Mouse (Mus musculus) limb, embryonic 12.5 days (tissue): ENCODE measurements at regions not wholly inside any gene's neighbourhood (a gene's known extent, or its start where the extent isn't known, plus 50 kb on each side); places are given as distances from the start of the nearest gene placed in this dataset.

Source experiments
- ATAC-seq: fragments of 200-750 bp; cut with Nextera tagmentation; 2 replicates; pipeline ENCODE4 v1.8.0; 2017; ENCODE audit warnings: low read depth, moderate TSS enrichment; ENCODE audit not compliant: insufficient number of reproducible peaks, insufficient read depth, low FRiP score, low TSS enrichment
- H3K27ac ChIP-seq: fragments of 300-500 bp; sonication (generic); 2 replicates; pipeline ENCODE4 v1.5.1; 2016; ENCODE audit warnings: mild to moderate bottlenecking, moderate library complexity
- H3K27me3 ChIP-seq: fragments of 300-500 bp; sonication (generic); 2 replicates; pipeline ENCODE4 v1.6.1; 2016; ENCODE audit warnings: mild to moderate bottlenecking, moderate library complexity
- H3K36me3 ChIP-seq: fragments of 300-500 bp; sonication (generic); 2 replicates; pipeline ENCODE4 v1.6.1; 2016; ENCODE audit warnings: mild to moderate bottlenecking, moderate library complexity
- H3K4me1 ChIP-seq: fragments of 300-500 bp; sonication (generic); replicated peaks from 2 replicates; pipeline ENCODE4 v1.6.1; 2016
- H3K4me2 ChIP-seq: fragments of 300-500 bp; sonication (generic); 2 replicates; pipeline ENCODE4 v1.6.1; 2016; ENCODE audit warnings: mild to moderate bottlenecking, moderate library complexity
- H3K4me3 ChIP-seq: fragments of 300-500 bp; sonication (generic); replicated peaks from 2 replicates; pipeline ENCODE4 v1.5.1; 2016; ENCODE audit warnings: mild to moderate bottlenecking
- H3K9ac ChIP-seq: fragments of 300-500 bp; sonication (generic); replicated peaks from 2 replicates; pipeline ENCODE4 v1.6.1; 2016; ENCODE audit warnings: mild to moderate bottlenecking, moderate library complexity
- H3K9me3 ChIP-seq: fragments of 300-500 bp; sonication (generic); 2 replicates; pipeline ENCODE4 v1.6.1; 2016; ENCODE audit warnings: mild to moderate bottlenecking, moderate library complexity
- WGBS: fragments of 180-500 bp; shearing (Covaris S2); methylation state at CpG from one replicate; pipeline ENCODE4 v1.1.7; 2016; 5-methylcytosine and 5-hydroxymethylcytosine counted together

- no peak for ATAC-seq
These were observed 529.1 kb downstream of the Efnb2 start for GRCm38 (mm10) chr8:8131961-8132376.

GRCm38 (mm10) chr8:8130806-8131205, 530.2 kb downstream of the Efnb2 start:
- H3K4me2 ChIP-seq, result no peak overlapping the region
- no peak for ATAC-seq
- H3K9me3 ChIP-seq, result no peaks in the 10 kb centered on the region
- no peaks in the 10 kb centered on the region for H3K36me3 ChIP-seq
- H3K27ac ChIP-seq, result no peak overlapping the region
- 62% methylated on average over 2 of the region's 2 CpGs for WGBS
- 0 out of 2 replicates have a peak, but pooled peaks cover 5% of the 10 kb centered on the region for H3K4me1 ChIP-seq
- H3K27me3 ChIP-seq, result peaks cover 15% of the 10 kb centered on the region; the same call in 1 of the 2 replicates
- no peak overlapping the region for H3K4me3 ChIP-seq
- H3K9ac ChIP-seq, result no peak overlapping the region

More at GRCm38 (mm10) chr8:8131961-8132376, 529.1 kb downstream of the Efnb2 start:
- H3K27ac ChIP-seq, result no peak overlapping the region
- 0 out of 2 replicates have a peak, but pooled peaks cover 5% of the 10 kb centered on the region for H3K4me1 ChIP-seq
- peaks cover 15% of the 10 kb centered on the region; the same call in 1 of the 2 replicates for H3K27me3 ChIP-seq
- WGBS, result 19% methylated on average over 3 of the region's 3 CpGs
- no peaks in the 10 kb centered on the region for H3K36me3 ChIP-seq
- H3K9ac ChIP-seq, result no peak overlapping the region
- no peak overlapping the region for H3K4me3 ChIP-seq
- H3K9me3 ChIP-seq, result no peaks in the 10 kb centered on the region
- no peak overlapping the region for H3K4me2 ChIP-seq

GRCm38 (mm10) chr8:8115595-8116429, 545.2 kb downstream of the Efnb2 start:
- Histone ChIP-seq H3K27me3 (no peaks in the 10 kb centered on the region; the same call in 1 of the 2 replicates), H3K4me3 (no peak overlapping the region)
- WGBS, result 36% methylated on average over 6 of the region's 6 CpGs

GRCm38 (mm10) chr8:8114604-8115003, 546.4 kb downstream of the Efnb2 start:
- WGBS, result 92% methylated on average over 3 of the region's 3 CpGs

More at GRCm38 (mm10) chr8:8115595-8116429, 545.2 kb downstream of the Efnb2 start:
- Histone ChIP-seq H3K4me1 (no peaks in the 10 kb centered on the region), H3K9ac (no peak overlapping the region), H3K9me3 (no peaks in the 10 kb centered on the region), H3K36me3 (no peaks in the 10 kb centered on the region), H3K4me2 (no peak overlapping the region), H3K27ac (no peak overlapping the region)
- ATAC-seq, result no peak

GRCm38 (mm10) chr8:8109785-8110350, 551.2 kb downstream of the Efnb2 start:
- no peak overlapping the region for H3K4me3 ChIP-seq
- no peak overlapping the region for H3K4me2 ChIP-seq
- H3K9ac ChIP-seq, result no peak overlapping the region
- no peaks in the 10 kb centered on the region for H3K9me3 ChIP-seq
- H3K27ac ChIP-seq, result no peak overlapping the region
- no peak; the same call in 1 of the 2 replicates for ATAC-seq
- 82% methylated on average over 2 of the region's 2 CpGs for WGBS
- H3K4me1 ChIP-seq, result 0 out of 2 replicates have a peak, but pooled peaks cover 4% of the 10 kb centered on the region
- 0 out of 2 replicates have a peak, but pooled peaks cover 4% of the 10 kb centered on the region for H3K27me3 ChIP-seq
- H3K36me3 ChIP-seq, result no peaks in the 10 kb centered on the region

More at GRCm38 (mm10) chr8:8114604-8115003, 546.4 kb downstream of the Efnb2 start:
- Histone ChIP-seq H3K4me1 (0 out of 2 replicates have a peak, but pooled peaks cover 4% of the 10 kb centered on the region), H3K27me3 (no peaks in the 10 kb centered on the region; the same call in 1 of the 2 replicates), H3K9ac (no peak overlapping the region), H3K27ac (no peak overlapping the region), H3K9me3 (no peaks in the 10 kb centered on the region), H3K36me3 (no peaks in the 10 kb centered on the region), H3K4me2 (no peak overlapping the region), H3K4me3 (no peak overlapping the region)
- no peak for ATAC-seq

- ATAC-seq, result peak; percentile 74; the same call in 1 of the 2 replicates
- H3K4me2 ChIP-seq, result no peak overlapping the region
- H3K4me3 ChIP-seq, result no peak overlapping the region
- 14% methylated on average over 3 of the region's 3 CpGs for WGBS
- H3K4me1 ChIP-seq, result peaks cover 26% of the 10 kb centered on the region
- H3K27me3 ChIP-seq, result peaks cover 6% of the 10 kb centered on the region; the same call in 1 of the 2 replicates
- no peaks in the 10 kb centered on the region for H3K9me3 ChIP-seq
- no peaks in the 10 kb centered on the region for H3K36me3 ChIP-seq
- H3K27ac ChIP-seq, result no peak overlapping the region
- H3K9ac ChIP-seq, result no peak overlapping the region
These were observed 557.5 kb downstream of the Efnb2 start for GRCm38 (mm10) chr8:8103492-8103891.

GRCm38 (mm10) chr8:8102010-8102727, 558.9 kb downstream of the Efnb2 start:
- no peak overlapping the region for H3K9ac ChIP-seq
- no peak overlapping the region for H3K4me3 ChIP-seq
- WGBS, result 56% methylated on average over 6 of the region's 6 CpGs
- peak; percentile 22; the same call in 1 of the 2 replicates for ATAC-seq
- H3K27ac ChIP-seq, result no peak overlapping the region
- H3K4me2 ChIP-seq, result no peak overlapping the region
- H3K9me3 ChIP-seq, result no peaks in the 10 kb centered on the region
- H3K4me1 ChIP-seq, result peaks cover 26% of the 10 kb centered on the region
- peaks cover 6% of the 10 kb centered on the region; the same call in 1 of the 2 replicates for H3K27me3 ChIP-seq
- no peaks in the 10 kb centered on the region for H3K36me3 ChIP-seq

- H3K27me3 ChIP-seq, result no peaks in the 10 kb centered on the region
- H3K4me1 ChIP-seq, result no peaks in the 10 kb centered on the region
- no peaks in the 10 kb centered on the region for H3K9me3 ChIP-seq
- no peak overlapping the region for H3K9ac ChIP-seq
- H3K4me2 ChIP-seq, result no peak overlapping the region
- H3K36me3 ChIP-seq, result no peaks in the 10 kb centered on the region
- no peak for ATAC-seq
- H3K4me3 ChIP-seq, result no peak overlapping the region
- no peak overlapping the region for H3K27ac ChIP-seq
These were observed 568.5 kb downstream of the Efnb2 start for GRCm38 (mm10) chr8:8092551-8092950.

- Histone ChIP-seq H3K27me3 (no peaks in the 10 kb centered on the region), H3K9ac (no peak overlapping the region), H3K9me3 (no peaks in the 10 kb centered on the region), H3K4me2 (no peak overlapping the region), H3K36me3 (no peaks in the 10 kb centered on the region), H3K27ac (no peak overlapping the region), H3K4me1 (no peaks in the 10 kb centered on the region), H3K4me3 (no peak overlapping the region)
- 67% methylated on average over 2 of the region's 2 CpGs for WGBS
- no peak for ATAC-seq
These were observed 576.4 kb downstream of the Efnb2 start for GRCm38 (mm10) chr8:8084652-8085051.

- no peak for ATAC-seq
- H3K27ac ChIP-seq, result no peak overlapping the region
- H3K9me3 ChIP-seq, result no peaks in the 10 kb centered on the region
- H3K4me2 ChIP-seq, result no peak overlapping the region
- 89% methylated on average over 2 of the region's 2 CpGs for WGBS
- H3K4me3 ChIP-seq, result no peak overlapping the region
- peaks cover 4% of the 10 kb centered on the region; the same call in 1 of the 2 replicates for H3K4me1 ChIP-seq
- H3K36me3 ChIP-seq, result no peaks in the 10 kb centered on the region
- H3K9ac ChIP-seq, result no peak overlapping the region
- H3K27me3 ChIP-seq, result no peaks in the 10 kb centered on the region
These were observed 597.0 kb downstream of the Efnb2 start for GRCm38 (mm10) chr8:8064074-8064473.
